8 mouse cellular contexts compared by ENCODE assay signal in the genomic region with DNA sequence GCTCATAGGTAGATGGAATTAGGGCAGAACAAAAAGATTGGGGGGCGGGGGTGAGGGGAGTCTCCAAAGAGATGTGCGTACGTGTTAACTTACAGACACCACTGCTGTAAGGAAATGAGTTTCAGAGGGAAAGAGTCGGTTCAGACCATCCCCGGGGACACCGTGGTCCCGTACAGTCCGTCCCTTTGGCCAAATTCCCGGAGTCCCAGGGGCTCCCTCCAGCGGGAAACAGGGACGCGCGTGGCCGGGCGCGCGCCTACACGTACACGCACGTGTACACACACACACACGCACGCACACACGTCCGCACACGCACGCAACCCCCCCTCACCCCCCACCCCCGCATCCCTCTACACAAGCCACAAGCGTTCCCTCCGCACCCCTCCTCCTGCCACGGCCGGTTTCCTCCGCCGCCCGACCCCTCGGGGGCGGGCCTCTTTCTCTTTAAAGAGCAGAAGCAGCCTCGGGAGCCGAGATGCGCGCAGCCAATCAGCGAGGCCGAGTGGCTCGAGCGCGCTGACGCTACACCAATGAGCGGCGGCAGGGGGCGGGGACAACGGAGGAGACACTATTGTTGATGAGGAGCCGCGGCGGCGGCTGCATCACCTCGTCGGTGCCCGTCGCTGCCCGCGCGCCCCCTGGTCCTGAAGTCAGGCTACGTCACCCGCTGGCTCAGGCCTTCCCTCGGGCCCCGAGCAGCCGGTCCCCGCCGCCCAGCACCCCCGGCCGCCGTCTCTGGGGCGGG. TPM values are rescaled to one million over a fixed set of nuclear protein-coding genes. Genes with fewer than 3 reads are reported as not detected.
A peak's percentile ranks its signal among the peaks of the same experiment; 100 is the strongest.
DNase-seq lines count a peak whose midpoint lies in the region; ATAC-seq lines count a peak whose summit lies in the region.

A gene (plus strand): TSS at position 594 of the 745 bp plus-strand sequence.

- no peaks in the 10 kb centered on the region for H3K9me3 ChIP-seq in hindbrain, embryonic 15.5 days

- peak within 1 kb of the TSS; percentile 64 for H3K4me2 ChIP-seq in hindbrain, embryonic 15.5 days

- peak within 1 kb of the TSS; percentile 99 for H3K27ac ChIP-seq in hindbrain, embryonic 15.5 days (replicated peaks)

- WGBS in hindbrain, embryonic 15.5 days = under 1% methylated on average over 58 of the region's 72 CpGs

- no peaks in the 10 kb centered on the region for H3K27me3 ChIP-seq in hindbrain, embryonic 15.5 days

- peaks cover 29% of the 10 kb centered on the region for H3K4me1 ChIP-seq in hindbrain, embryonic 15.5 days (replicated peaks)

- peak within 1 kb of the TSS; percentile 90 for H3K4me3 ChIP-seq in hindbrain, embryonic 15.5 days

- ATAC-seq in hindbrain, embryonic 15.5 days (ENCODE audit: low FRiP score, low read depth) = peak; percentile 97

- peak within 1 kb of the TSS; percentile 96 for H3K9ac ChIP-seq in hindbrain, embryonic 15.5 days

- H3K36me3 ChIP-seq in hindbrain, embryonic 15.5 days = no peaks in the 10 kb centered on the region

- DNase-seq in T-cell, adult 2 months (ENCODE audit: low spot score) = peak; percentile 98
- peak; percentile 97 to 98 for DNase-seq in cerebellum, postnatal 36 days
- peak; percentile 96 to 98 for DNase-seq in frontal cortex, postnatal 36 days (ENCODE audit: low spot score in 2 of 2)
- DNase-seq in left cerebral cortex, adult 11 months (ENCODE audit: low spot score) = peak; percentile 97
- DNase-seq in lung, postnatal 4 days = peak; percentile 98 to 99
- peak; percentile 96 for DNase-seq in retina, postnatal 7 days (ENCODE audit: low read depth, low spot score)
- DNase-seq in urinary bladder, adult 2 months (ENCODE audit: low spot score) = peak; percentile 89

RNA-seq across cellular contexts. Expression of the gene that starts here (rescaled TPM):
- 37.2 and 38.3 TPM in 2 replicates for polyA plus RNA-seq in hindbrain, embryonic 15.5 days (2015; fragmentation: Nextera tagmentation; extraction: Ambion mirVana)
- 8.6 and 11.2 TPM in 2 replicates for polyA plus RNA-seq in urinary bladder, adult 2 months (2012; rRNA removed)

Comparison
In these comparisons a context has a peak if more than half of its experiments do, and no peak if none do; other contexts are left out.
1. Peak in every context shown above with its lines: DNase-seq, ATAC-seq, H3K4me3 ChIP-seq and H3K27ac ChIP-seq.